Mouse (Mus musculus) testis, postnatal 10 days (tissue): ENCODE results near the gene Pkd1l3.

Experiments
- DNase-seq: peaks from one replicate; pipeline ENCODE4 v3.0.0; 2021; ENCODE audit warnings: low spot score

The Pkd1l3 gene

DNA sequence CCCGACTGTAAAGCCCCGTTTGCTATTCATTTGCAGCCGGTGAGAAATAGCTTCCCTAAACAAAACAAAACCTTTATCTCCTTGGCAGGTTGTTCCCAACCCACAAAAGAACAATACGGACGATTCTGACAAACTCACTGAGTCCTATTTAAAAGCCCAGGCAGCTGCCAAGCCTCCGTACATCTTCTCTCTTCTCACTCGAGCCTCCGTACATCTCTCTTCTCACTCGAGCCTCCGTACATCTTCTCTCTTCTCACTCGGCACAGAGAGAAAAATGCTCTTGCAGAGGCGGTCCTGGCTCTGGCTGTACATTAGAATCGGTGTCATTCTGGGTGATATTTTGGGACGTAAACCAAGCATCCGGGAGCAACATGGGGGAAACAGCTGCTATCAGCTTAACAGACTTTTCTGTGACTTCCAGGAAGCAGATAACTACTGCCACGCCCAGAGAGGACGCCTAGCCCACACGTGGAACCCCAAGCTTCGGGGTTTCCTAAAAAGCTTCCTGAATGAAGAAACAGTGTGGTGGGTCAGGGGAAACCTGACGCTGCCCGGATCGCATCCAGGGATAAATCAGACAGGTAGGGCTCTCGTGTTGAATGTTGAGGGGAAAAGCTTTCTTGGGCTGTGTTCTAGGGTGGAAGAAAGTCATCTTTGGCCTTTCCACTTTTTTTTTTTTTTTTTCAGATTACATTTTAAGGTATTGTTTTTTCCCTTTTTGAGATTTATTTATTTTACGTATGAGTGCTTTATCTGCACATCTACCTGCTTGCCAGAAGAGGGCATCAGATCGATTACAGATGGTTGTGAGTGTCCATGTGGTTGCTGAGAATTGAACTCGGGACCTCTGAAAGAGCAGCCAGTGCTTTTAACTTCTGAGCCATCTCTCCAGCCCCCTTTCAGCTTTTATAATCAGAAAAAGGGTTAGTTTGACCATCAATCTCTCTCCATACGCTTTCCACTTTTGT is at the start of gene Pkd1l3:
Gene Pkd1l3, plus strand, starts transcription at position 275 of the 968 bp plus-strand sequence.
- DNase-seq = no peak

DNA sequence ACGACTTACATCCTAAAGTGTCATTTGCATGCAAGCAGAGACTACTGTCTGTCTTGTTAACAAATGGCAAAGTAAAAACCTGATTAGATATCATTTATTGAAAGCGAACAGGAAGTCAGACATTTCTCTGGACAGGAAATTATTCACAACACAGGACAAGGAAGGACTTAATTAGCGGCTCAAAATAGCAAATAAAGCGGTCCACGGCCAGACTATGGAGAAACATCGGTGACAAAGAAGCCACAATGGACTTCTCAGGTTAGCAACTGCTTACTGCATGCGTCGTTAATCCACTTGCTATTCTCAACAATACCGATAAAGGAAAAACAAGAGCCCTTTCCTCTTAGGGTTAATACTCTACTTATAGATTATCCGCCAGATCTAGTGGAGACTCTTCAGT is 49.6 kb upstream of the Pkd1l3 start:
- no peak for DNase-seq

- peak; percentile 97 for DNase-seq
Measured at GRCm38 (mm10) chr8:109565498-109566333, 48.6 kb upstream of the Pkd1l3 start, which contains the start of the genes Dhx38 and Txnl4b. Dhx38 (minus strand) TSS chr8:109565861. Txnl4b (plus strand) TSS chr8:109565892.

- DNase-seq = no peak
Measured at GRCm38 (mm10) chr8:109571139-109571538, 43.2 kb upstream of the Pkd1l3 start.

GRCm38 (mm10) chr8:109576311-109576710 is 38.0 kb upstream of the Pkd1l3 start:
- no peak for DNase-seq

GRCm38 (mm10) chr8:109578900-109579301 is 35.4 kb upstream of the Pkd1l3 start, which contains the start of gene Hp:
Hp (minus strand) TSS chr8:109579172.
- DNase-seq = no peak

DNA sequence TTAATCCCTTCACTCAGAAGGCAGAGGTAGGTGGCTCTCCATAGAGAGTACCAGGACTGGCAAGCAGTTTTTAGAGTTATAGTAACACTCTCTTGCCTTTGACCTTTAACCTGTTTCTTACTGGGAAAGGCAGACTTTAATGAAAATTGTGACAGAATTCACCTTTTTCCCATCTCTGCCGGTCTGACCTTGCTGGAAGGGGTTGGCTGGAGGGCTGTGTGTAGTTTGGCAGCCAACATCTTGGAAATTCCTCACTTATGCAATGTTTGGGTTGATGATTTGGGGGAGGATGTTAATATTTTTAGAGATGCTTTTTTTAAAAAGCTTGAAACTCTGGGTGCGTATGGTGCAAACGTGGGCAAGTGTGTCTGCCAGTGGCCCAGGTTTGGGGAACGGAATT is 30.0 kb upstream of the Pkd1l3 start:
- DNase-seq = no peak

DNA sequence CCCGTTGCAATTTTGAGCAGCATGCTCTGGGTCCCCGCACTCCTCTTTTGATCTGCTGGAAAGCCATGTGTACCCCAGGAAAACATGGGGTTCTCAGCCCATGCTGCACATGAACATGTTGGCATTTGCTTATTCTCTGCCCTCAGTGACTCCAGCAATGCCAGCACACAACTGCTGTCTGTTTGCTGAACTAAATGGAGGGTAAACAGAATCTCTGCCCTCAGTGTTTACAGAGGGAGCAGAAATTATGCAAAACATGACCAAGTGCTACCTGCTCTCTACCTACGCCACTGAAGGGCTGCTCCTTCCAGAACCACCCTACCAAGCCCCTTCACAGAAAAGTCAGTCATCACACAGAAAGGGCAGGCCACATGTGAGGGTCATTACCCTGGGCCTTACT is 29.5 kb upstream of the Pkd1l3 start:
- no peak for DNase-seq

DNA sequence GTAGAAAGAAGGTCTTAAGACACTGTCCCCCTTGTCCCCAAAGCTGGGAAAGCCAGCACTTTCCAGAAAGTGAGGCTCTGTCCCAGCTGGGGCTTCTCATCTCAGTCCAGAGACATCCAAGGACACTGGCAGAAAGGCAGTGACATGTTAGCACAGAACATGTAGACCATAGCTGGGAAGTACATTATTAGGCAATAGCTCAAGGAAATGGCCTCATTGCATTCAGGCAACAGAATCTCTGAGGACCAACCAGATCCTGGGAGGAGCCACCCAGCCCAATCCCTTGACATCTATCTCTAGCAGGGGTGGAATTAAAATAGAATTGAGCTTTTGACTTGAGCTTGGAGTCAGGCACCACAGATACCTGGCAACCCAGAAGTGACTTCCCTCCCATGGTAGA is 28.7 kb upstream of the Pkd1l3 start:
- DNase-seq = no peak

GRCm38 (mm10) chr8:109586972-109587504 is 27.3 kb upstream of the Pkd1l3 start:
- no peak for DNase-seq

DNA sequence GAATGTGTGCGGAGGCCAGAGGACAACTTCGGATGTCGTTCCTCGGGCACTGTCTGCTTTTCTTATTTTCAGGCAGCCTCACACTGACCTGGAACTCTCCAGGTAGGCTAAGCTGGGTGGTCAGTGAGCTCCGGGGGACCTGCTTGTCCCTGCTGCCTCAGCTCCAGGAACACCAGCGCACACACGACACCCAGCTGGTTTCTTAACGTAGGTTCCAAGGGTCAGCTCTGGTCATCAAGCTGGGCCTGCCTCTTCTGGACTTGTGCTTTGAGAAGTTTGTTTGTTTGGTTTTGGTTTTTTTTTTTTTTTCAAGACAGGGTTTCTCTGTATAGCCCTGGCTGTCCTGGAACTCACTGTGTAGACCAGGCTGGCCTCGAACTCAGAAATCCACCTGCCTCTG is 23.4 kb upstream of the Pkd1l3 start:
- DNase-seq = no peak

DNA sequence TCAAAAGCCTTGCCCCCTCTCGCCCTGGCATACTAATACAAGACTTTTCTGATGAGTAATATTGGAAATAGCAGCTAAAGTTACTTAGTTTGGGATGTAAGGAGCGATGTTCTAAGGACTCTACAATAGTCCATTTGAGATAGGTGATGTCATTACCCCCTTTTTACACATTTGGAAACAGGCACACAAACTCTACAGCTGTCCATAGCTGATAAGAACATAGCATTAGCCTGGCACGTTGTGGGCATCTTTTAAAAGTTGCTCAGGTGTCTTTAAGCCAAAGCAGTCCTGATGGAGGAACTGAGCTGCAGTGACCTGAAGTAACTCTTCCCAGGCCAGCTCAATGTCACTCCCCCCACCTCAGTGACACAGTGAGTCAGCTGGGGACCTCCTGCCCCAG is 22.9 kb upstream of the Pkd1l3 start:
- DNase-seq = no peak

GRCm38 (mm10) chr8:109592164-109592563 is 22.2 kb upstream of the Pkd1l3 start:
- no peak for DNase-seq

GRCm38 (mm10) chr8:109593117-109593788 is 21.1 kb upstream of the Pkd1l3 start:
- no peak for DNase-seq

GRCm38 (mm10) chr8:109595854-109596253 is 18.5 kb upstream of the Pkd1l3 start:
- peak; percentile 80 for DNase-seq

DNA sequence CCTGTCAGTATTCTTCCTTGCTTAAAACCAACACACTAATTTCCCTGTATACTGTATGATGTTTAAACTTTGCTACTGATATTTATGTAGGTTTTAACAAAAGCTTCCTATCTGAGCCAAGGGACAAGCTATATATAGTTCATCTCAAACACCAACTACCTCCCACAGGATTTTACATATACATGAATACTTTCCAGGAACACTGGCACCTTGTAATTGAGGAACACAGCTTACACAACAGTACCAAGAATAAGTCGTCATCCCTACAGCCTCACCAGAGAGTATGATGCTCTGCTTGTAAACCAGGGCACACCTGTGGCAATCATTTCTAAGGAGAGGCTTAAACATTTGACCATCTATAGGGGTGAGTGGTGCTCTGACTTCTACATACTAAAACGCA is 7.6 kb upstream of the Pkd1l3 start:
- no peak for DNase-seq

DNA sequence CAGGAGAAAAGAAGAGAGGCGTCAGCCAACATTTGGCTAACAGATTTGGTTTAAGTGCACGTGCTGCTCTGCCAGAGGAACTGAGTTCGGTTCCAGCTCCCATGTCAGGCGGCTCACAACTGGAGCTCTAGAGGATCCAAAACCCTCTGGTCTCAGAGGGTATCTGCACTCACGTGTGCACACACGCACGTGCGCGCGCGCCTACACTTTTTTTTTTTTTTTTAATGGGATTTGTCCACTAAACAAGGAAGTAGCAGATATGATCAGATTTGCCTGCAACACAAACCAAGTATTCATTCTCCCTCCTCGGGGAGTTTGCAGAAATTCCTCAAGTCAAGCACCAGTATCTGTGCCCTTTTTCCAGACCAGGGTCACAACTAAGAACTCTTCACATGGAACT is 6.7 kb upstream of the Pkd1l3 start:
- DNase-seq = no peak

GRCm38 (mm10) chr8:109608271-109609152 is 5.8 kb upstream of the Pkd1l3 start, which contains the start of gene Dhodh:
Dhodh (minus strand) TSS chr8:109608673.
- DNase-seq = peak; percentile 96

DNA sequence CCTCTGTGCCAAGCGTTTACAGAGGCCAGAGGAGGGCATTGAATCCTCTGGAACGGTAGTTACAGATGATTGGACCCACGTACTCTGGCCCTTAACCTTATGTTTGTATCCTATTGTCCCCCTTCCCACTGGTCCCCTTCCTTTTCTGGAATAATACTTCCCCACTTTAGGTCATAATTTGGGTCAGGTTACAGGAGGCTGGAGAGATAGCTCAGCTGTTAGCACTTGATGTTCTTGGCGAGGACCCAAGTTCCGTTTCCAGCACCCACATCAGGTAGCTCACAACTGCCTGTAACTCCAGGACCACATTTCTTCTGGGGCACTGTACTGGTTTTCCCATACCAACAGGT is 5.2 kb upstream of the Pkd1l3 start:
- peak; percentile 55 for DNase-seq

- DNase-seq = no peak
Measured at GRCm38 (mm10) chr8:109615569-109615968, 1.3 kb downstream of the Pkd1l3 start.

DNA sequence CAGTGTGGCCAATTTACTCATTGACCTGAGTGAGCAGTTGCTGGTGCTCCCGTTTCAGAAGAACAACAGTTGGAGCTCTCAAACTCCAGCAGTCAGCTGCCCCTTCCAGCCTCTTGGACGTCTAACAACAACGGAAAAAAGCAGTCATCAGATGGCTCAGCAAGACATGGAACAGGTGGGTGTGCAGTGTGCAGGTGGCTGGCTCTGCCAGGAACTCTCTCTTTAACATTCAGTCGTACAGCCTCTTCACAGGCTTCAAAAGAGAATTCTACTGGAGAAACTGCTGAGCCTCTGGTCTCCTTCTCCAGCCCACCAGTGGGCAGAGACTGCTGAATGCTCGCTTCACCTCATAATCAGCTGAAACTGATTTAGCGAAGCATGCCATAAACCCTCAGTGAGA is 14.3 kb downstream of the Pkd1l3 start:
- DNase-seq = no peak
